Mouse (Mus musculus): ENCODE data around the gene Sf3b4. TPM values are rescaled to one million over a fixed set of nuclear protein-coding genes. Genes with fewer than 3 reads are reported as not detected.
A peak's percentile ranks its signal among the peaks of the same experiment; 100 is the strongest.

The Sf3b4 gene
- polyA plus RNA-seq (2014; fragmentation: Nextera tagmentation; extraction: Ambion mirVana), result 212 and 232 TPM in 2 replicates

GRCm38 (mm10) chr3:96172197-96173178 lies at the start of gene Sf3b4:
Sf3b4 (plus strand) TSS chr3:96172332.
- H3K36me3 ChIP-seq (replicated peaks; ENCODE audit: control insufficient read depth, insufficient read depth, low read depth, low read length), result peaks cover 2% of the 10 kb centered on the region; the same call in 1 of the 2 replicates
- H3K4me2 ChIP-seq (ENCODE audit: low read depth, low read length), result peak within 1 kb of the TSS; percentile 89
- H3K9me3 ChIP-seq (replicated peaks; ENCODE audit: control insufficient read depth, low read length), result no peaks in the 10 kb centered on the region
- peak within 1 kb of the TSS; percentile 97 for H3K27ac ChIP-seq (replicated peaks; ENCODE audit: low read depth, low read length)
- peak within 1 kb of the TSS; percentile 87 for H3K4me3 ChIP-seq (ENCODE audit: low read depth, low read length)
- no peaks in the 10 kb centered on the region for H3K4me1 ChIP-seq (ENCODE audit: control insufficient read depth, insufficient read depth, low read length)
- H3K27me3 ChIP-seq (ENCODE audit: control insufficient read depth, insufficient read depth, low read length), result no peaks in the 10 kb centered on the region
- H3K9ac ChIP-seq (replicated peaks; ENCODE audit: low read length), result peak within 1 kb of the TSS; percentile 89
- peak; percentile 88 for ATAC-seq (replicated peaks; ENCODE audit: insufficient number of reproducible peaks, low FRiP score, low TSS enrichment, low read depth)
- WGBS, result under 1% methylated on average over 56 of the region's 58 CpGs
- peak; percentile 93 for DNase-seq (ENCODE audit: low spot score)

- H3K9ac ChIP-seq (replicated peaks; ENCODE audit: low read length), result no peak overlapping the region
- no peak overlapping the region for H3K27ac ChIP-seq (replicated peaks; ENCODE audit: low read depth, low read length)
- H3K4me3 ChIP-seq (ENCODE audit: low read depth, low read length), result no peak overlapping the region
- no peak for ATAC-seq (replicated peaks; ENCODE audit: insufficient number of reproducible peaks, low FRiP score, low TSS enrichment, low read depth)
- H3K4me2 ChIP-seq (ENCODE audit: low read depth, low read length), result no peak overlapping the region
- 90% methylated on average over 5 of the region's 5 CpGs for WGBS
- H3K4me1 ChIP-seq (ENCODE audit: control insufficient read depth, insufficient read depth, low read length), result no peaks in the 10 kb centered on the region
- H3K36me3 ChIP-seq (replicated peaks; ENCODE audit: control insufficient read depth, insufficient read depth, low read depth, low read length), result no peaks in the 10 kb centered on the region
- H3K27me3 ChIP-seq (ENCODE audit: control insufficient read depth, insufficient read depth, low read length), result no peaks in the 10 kb centered on the region
- H3K9me3 ChIP-seq (replicated peaks; ENCODE audit: control insufficient read depth, low read length), result no peaks in the 10 kb centered on the region
- DNase-seq (ENCODE audit: low spot score), result no peak
Observed at GRCm38 (mm10) chr3:96124235-96124634, 47.9 kb upstream of the Sf3b4 start.

GRCm38 (mm10) chr3:96128128-96128527 lies 44.0 kb upstream of the Sf3b4 start:
- Histone ChIP-seq H3K9ac (replicated peaks; ENCODE audit: low read length) (no peak overlapping the region), H3K9me3 (replicated peaks; ENCODE audit: control insufficient read depth, low read length) (no peaks in the 10 kb centered on the region), H3K4me2 (ENCODE audit: low read depth, low read length) (no peak overlapping the region), H3K36me3 (replicated peaks; ENCODE audit: control insufficient read depth, insufficient read depth, low read depth, low read length) (no peaks in the 10 kb centered on the region), H3K4me3 (ENCODE audit: low read depth, low read length) (no peak overlapping the region), H3K27me3 (ENCODE audit: control insufficient read depth, insufficient read depth, low read length) (no peaks in the 10 kb centered on the region), H3K27ac (replicated peaks; ENCODE audit: low read depth, low read length) (no peak overlapping the region), H3K4me1 (ENCODE audit: control insufficient read depth, insufficient read depth, low read length) (no peaks in the 10 kb centered on the region)
- no peak for DNase-seq (ENCODE audit: low spot score)
- ATAC-seq (replicated peaks; ENCODE audit: insufficient number of reproducible peaks, low FRiP score, low TSS enrichment, low read depth), result no peak

GRCm38 (mm10) chr3:96132478-96132877 lies 39.7 kb upstream of the Sf3b4 start:
- Histone ChIP-seq H3K27me3 (ENCODE audit: control insufficient read depth, insufficient read depth, low read length) (no peaks in the 10 kb centered on the region), H3K9me3 (replicated peaks; ENCODE audit: control insufficient read depth, low read length) (no peaks in the 10 kb centered on the region), H3K9ac (replicated peaks; ENCODE audit: low read length) (no peak overlapping the region), H3K27ac (replicated peaks; ENCODE audit: low read depth, low read length) (no peak overlapping the region), H3K4me2 (ENCODE audit: low read depth, low read length) (no peak overlapping the region), H3K4me3 (ENCODE audit: low read depth, low read length) (no peak overlapping the region), H3K4me1 (ENCODE audit: control insufficient read depth, insufficient read depth, low read length) (no peaks in the 10 kb centered on the region), H3K36me3 (replicated peaks; ENCODE audit: control insufficient read depth, insufficient read depth, low read depth, low read length) (no peaks in the 10 kb centered on the region)
- DNase-seq (ENCODE audit: low spot score) (no peak), ATAC-seq (replicated peaks; ENCODE audit: insufficient number of reproducible peaks, low FRiP score, low TSS enrichment, low read depth) (no peak)
- WGBS, result 80% methylated on average over 3 of the region's 3 CpGs

GRCm38 (mm10) chr3:96133327-96133905 lies 38.7 kb upstream of the Sf3b4 start:
- no peak overlapping the region for H3K27ac ChIP-seq (replicated peaks; ENCODE audit: low read depth, low read length)
- DNase-seq (ENCODE audit: low spot score), result no peak
- no peaks in the 10 kb centered on the region for H3K36me3 ChIP-seq (replicated peaks; ENCODE audit: control insufficient read depth, insufficient read depth, low read depth, low read length)
- no peak overlapping the region for H3K9ac ChIP-seq (replicated peaks; ENCODE audit: low read length)
- H3K4me2 ChIP-seq (ENCODE audit: low read depth, low read length), result no peak overlapping the region
- H3K9me3 ChIP-seq (replicated peaks; ENCODE audit: control insufficient read depth, low read length), result no peaks in the 10 kb centered on the region
- no peaks in the 10 kb centered on the region for H3K4me1 ChIP-seq (ENCODE audit: control insufficient read depth, insufficient read depth, low read length)
- no peaks in the 10 kb centered on the region for H3K27me3 ChIP-seq (ENCODE audit: control insufficient read depth, insufficient read depth, low read length)
- ATAC-seq (replicated peaks; ENCODE audit: insufficient number of reproducible peaks, low FRiP score, low TSS enrichment, low read depth), result no peak
- H3K4me3 ChIP-seq (ENCODE audit: low read depth, low read length), result no peak overlapping the region
- 56% methylated on average over 11 of the region's 11 CpGs for WGBS

- Histone ChIP-seq H3K9me3 (replicated peaks; ENCODE audit: control insufficient read depth, low read length) (no peaks in the 10 kb centered on the region), H3K27me3 (ENCODE audit: control insufficient read depth, insufficient read depth, low read length) (no peaks in the 10 kb centered on the region), H3K9ac (replicated peaks; ENCODE audit: low read length) (no peak overlapping the region), H3K4me3 (ENCODE audit: low read depth, low read length) (no peak overlapping the region), H3K27ac (replicated peaks; ENCODE audit: low read depth, low read length) (no peak overlapping the region), H3K36me3 (replicated peaks; ENCODE audit: control insufficient read depth, insufficient read depth, low read depth, low read length) (no peaks in the 10 kb centered on the region), H3K4me1 (ENCODE audit: control insufficient read depth, insufficient read depth, low read length) (no peaks in the 10 kb centered on the region), H3K4me2 (ENCODE audit: low read depth, low read length) (no peak overlapping the region)
- WGBS, result 78% methylated on average over 3 of the region's 3 CpGs
- DNase-seq (ENCODE audit: low spot score) (no peak), ATAC-seq (replicated peaks; ENCODE audit: insufficient number of reproducible peaks, low FRiP score, low TSS enrichment, low read depth) (no peak)
Observed at GRCm38 (mm10) chr3:96135011-96135410, 37.1 kb upstream of the Sf3b4 start.

GRCm38 (mm10) chr3:96147950-96148349 lies 24.2 kb upstream of the Sf3b4 start:
- ATAC-seq (replicated peaks; ENCODE audit: insufficient number of reproducible peaks, low FRiP score, low TSS enrichment, low read depth) (no peak), DNase-seq (ENCODE audit: low spot score) (peak; percentile 77)
- 22% methylated on average over 5 of the region's 5 CpGs for WGBS
- Histone ChIP-seq H3K27ac (replicated peaks; ENCODE audit: low read depth, low read length) (no peak overlapping the region), H3K4me3 (ENCODE audit: low read depth, low read length) (no peak overlapping the region), H3K4me2 (ENCODE audit: low read depth, low read length) (no peak overlapping the region), H3K9me3 (replicated peaks; ENCODE audit: control insufficient read depth, low read length) (no peaks in the 10 kb centered on the region), H3K27me3 (ENCODE audit: control insufficient read depth, insufficient read depth, low read length) (no peaks in the 10 kb centered on the region), H3K4me1 (ENCODE audit: control insufficient read depth, insufficient read depth, low read length) (no peaks in the 10 kb centered on the region), H3K9ac (replicated peaks; ENCODE audit: low read length) (no peak overlapping the region), H3K36me3 (replicated peaks; ENCODE audit: control insufficient read depth, insufficient read depth, low read depth, low read length) (no peaks in the 10 kb centered on the region; the same call in 1 of the 2 replicates)

- H3K27ac ChIP-seq (replicated peaks; ENCODE audit: low read depth, low read length), result no peak overlapping the region
- WGBS, result 93% methylated on average over 7 of the region's 7 CpGs
- no peak for DNase-seq (ENCODE audit: low spot score)
- ATAC-seq (replicated peaks; ENCODE audit: insufficient number of reproducible peaks, low FRiP score, low TSS enrichment, low read depth), result no peak
- no peak overlapping the region for H3K4me3 ChIP-seq (ENCODE audit: low read depth, low read length)
- no peaks in the 10 kb centered on the region for H3K9me3 ChIP-seq (replicated peaks; ENCODE audit: control insufficient read depth, low read length)
- H3K4me1 ChIP-seq (ENCODE audit: control insufficient read depth, insufficient read depth, low read length), result no peaks in the 10 kb centered on the region
- H3K27me3 ChIP-seq (ENCODE audit: control insufficient read depth, insufficient read depth, low read length), result no peaks in the 10 kb centered on the region
- no peak overlapping the region for H3K9ac ChIP-seq (replicated peaks; ENCODE audit: low read length)
- H3K36me3 ChIP-seq (replicated peaks; ENCODE audit: control insufficient read depth, insufficient read depth, low read depth, low read length), result peaks cover 5% of the 10 kb centered on the region
- H3K4me2 ChIP-seq (ENCODE audit: low read depth, low read length), result no peak overlapping the region
Observed at GRCm38 (mm10) chr3:96151836-96152235, 20.3 kb upstream of the Sf3b4 start.

Measured in embryonic facial prominence, embryonic 11.5 days (tissue).